Mouse (Mus musculus) induced T-regulatory cell, adult 2 months (primary cell): Measurements from ENCODE around the gene Itsn1.

Experiments used
- DNase-seq: peaks from one replicate; pipeline ENCODE4 v3.0.0-alpha.2; 2012; ENCODE audit warnings: low read depth

Gene Itsn1

DNA sequence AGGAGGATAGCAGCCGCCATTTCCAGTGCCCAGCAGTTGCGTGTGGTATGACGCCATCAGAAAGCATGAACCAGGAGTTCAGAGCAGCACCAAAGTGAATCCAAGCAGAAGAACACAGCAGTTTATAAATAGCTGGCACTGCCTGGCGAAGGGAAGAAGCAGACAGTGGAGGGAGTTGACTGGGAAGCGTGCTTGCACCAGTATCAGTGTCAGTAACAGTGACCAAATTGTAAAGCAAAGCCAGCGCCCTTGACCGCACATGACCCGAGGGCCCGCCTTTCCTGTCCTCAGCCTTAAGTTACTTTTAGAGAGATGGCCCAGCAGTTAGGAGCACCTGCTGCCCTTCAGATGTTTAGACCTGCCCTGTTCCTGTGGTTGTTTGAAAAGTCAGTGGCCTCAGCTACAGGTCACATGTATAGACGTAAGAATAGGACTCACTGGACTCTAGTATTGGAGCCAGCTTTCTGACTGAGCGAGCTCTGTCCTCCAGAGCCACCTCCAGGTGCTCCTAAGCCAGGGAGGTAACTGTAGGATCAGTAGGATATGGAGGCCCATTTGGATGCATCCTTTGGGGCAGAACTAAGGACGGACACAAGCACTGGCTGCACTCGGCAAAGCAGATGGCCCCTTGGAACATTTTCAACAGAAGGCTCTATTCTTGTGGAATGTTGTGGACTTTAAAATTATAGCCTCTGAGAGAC is 118.6 kb downstream of the Itsn1 start:
- DNase-seq: no peak

DNA sequence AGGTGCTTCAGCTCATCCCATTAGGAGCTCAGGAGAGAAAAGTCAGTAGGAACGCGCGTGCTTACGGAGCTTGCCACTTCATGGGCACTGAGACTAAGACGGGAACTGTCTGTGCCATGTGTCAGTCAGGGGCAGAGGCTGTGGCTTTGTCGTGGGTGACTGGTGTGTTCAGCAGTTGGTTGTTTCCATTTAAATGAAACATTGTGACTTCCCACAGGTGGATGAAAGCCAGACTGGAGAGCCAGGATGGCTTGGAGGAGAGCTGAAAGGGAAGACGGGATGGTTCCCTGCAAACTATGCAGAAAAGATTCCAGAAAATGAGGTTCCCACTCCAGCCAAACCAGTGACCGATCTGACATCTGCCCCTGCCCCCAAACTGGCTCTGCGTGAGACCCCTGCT is 119.4 kb downstream of the Itsn1 start:
- DNase-seq: no peak

DNA sequence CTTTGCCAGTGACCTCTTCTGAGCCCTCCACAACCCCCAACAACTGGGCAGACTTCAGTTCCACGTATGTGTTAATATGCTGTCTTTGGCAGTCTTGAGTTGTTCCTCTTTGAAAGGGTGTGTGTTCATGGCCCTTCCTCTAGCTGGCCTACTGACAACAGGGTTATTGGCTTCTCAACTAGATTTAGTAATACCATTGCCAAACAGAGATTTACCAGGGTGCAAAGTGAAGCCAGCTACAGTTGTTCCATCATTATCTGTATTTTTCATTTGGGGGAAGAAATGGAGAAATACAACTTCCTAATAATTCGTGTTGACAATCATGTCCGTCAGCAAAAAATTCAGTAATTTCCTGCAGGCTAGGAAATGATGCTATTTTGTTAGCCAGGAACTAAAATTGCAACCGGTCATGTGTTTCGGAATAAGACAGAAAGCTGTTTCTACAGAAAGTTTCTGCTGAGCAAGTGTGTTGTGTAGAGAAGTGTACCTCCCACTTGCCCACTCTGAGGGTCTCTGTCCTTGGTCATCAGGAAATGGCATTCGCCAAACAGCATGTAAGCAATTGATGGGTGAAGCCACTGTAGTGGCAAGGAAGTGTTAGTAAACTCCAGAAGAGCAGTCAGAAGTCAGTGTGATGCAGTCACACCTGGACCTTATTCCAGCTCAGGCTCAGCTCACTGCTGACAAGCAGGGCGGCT is 120.0 kb downstream of the Itsn1 start:
- no peak for DNase-seq

GRCm38 (mm10) chr16:91850175-91850574 is 121.1 kb downstream of the Itsn1 start:
- DNase-seq: no peak

DNA sequence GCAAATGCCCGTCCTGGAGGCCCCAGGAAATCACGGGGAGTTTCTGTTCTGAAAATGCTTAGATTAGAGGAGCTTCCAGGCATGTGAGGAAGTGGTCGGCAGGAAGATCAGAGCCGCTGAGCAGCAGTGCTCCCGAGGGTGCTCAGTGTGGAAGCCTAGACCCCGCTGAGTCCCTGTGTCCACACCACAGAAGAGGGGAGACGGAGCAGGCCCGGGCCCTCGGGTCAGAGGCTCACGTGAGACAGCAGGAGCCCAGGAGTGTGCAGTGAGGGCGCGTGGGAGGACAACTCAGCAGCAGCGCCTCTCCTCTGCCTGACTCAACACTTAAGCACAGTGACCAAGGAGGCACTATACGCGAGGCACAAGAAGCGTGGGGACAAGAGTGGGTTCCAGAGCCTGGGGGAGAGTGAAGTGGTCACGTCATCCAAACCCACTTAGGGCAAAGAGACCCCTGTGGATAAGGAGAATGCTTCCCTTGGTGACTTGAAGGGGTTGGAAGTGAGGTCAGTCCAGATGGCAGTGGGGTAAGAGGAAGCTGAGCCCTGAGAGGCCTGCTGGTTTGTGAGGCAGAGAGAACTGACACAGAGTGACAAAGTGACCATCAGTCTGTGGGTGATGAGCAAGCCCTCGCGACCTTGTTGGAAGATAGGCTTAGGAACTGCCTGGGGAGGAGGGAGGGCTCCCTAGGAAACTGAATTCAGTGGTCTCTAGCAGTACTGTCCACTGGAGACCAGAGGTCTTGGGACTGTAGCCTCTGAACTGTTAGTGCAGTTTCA is 122.6 kb downstream of the Itsn1 start:
- no peak for DNase-seq

- DNase-seq: no peak
These were observed 123.7 kb downstream of the Itsn1 start for GRCm38 (mm10) chr16:91852753-91853152.

DNA sequence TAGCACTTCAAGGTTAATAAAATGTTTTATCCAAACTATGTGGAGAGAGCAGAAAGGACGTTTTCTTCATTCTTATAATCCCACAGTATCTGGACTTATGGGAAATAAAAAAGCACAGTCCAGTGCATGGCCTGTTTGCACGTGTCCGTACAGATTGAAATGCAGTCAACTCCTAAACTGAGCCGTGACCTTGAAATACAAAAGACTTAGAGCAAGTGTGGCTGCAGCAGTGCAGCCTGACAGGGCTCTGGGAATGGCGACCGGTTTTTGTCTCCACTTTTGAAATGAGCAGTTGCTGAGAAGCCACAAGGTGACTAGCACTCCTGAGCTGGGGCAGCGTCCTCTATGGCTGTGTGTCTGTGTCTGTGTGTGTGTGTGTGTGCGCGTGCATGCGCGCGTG is 124.1 kb downstream of the Itsn1 start:
- no peak for DNase-seq

GRCm38 (mm10) chr16:91858695-91859094 is 129.6 kb downstream of the Itsn1 start:
- no peak for DNase-seq

- no peak for DNase-seq
These were observed 130.1 kb downstream of the Itsn1 start for GRCm38 (mm10) chr16:91859203-91859602.

DNA sequence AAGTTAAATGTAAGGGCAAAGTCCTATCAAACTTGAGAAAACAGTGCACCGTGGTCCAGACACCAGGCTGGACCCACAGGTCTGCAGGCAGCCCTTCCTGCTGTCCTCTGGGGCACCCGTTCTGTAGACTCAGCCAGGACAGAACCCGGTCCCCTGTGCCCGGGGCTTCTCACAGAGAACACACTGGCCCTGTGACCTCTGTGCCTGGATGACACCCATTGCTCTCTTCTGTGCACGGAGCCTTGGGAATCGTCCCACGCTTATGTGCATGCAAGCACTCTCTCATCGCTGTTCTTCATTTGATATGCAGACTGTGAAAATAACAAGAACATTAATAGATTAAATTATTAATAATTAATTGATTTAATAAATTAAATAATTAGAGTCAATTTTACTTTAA is 130.9 kb downstream of the Itsn1 start:
- DNase-seq: no peak

GRCm38 (mm10) chr16:91860471-91861125 is 131.5 kb downstream of the Itsn1 start:
- DNase-seq: no peak

- DNase-seq: no peak
These were observed 132.8 kb downstream of the Itsn1 start for GRCm38 (mm10) chr16:91861784-91862371.

DNA sequence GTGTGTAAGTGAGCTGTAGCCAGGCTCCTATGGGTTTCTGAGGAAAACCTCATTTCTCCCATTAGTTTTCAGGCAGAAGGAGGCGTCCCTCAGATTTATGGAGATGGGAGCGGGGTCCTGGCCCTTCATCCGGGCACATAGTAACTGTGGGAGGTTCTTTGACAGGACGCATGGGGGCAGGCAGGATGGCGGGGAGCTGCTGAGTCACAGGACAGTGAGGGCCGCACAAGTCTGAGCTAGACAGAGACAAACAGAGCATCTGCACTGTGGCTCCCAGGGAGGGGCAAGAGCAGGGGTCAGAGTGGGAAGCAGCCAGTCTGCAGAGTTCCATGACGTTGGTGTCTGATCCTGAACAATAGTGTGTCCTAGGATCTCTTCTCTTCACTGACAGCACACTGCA is 133.8 kb downstream of the Itsn1 start:
- DNase-seq: no peak

GRCm38 (mm10) chr16:91864646-91865332 is 135.7 kb downstream of the Itsn1 start:
- no peak for DNase-seq

- no peak for DNase-seq
These were observed 136.6 kb downstream of the Itsn1 start for GRCm38 (mm10) chr16:91865570-91866257.

DNA sequence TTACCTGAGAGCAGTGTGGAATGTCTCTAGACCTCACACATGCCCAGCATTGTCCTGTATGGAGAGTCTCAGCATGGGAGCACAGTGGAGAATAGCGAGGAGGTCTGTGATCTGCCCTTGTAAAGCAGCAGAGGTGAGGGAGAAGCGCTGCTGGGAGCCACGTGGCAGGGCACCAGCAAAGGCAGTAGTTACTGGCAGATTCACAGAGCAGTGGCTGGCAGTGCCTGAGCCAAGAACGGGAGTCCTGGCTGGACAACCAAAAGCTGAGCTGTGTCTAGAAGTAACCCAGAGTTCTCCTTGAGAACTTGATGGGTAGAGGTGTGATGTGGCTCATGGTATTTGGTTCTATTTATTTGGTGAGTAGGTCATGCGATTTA is 137.2 kb downstream of the Itsn1 start:
- no peak for DNase-seq

GRCm38 (mm10) chr16:91867672-91868071 is 138.6 kb downstream of the Itsn1 start:
- no peak for DNase-seq

- DNase-seq: peak; percentile 76
These were observed 140.1 kb downstream of the Itsn1 start for GRCm38 (mm10) chr16:91868943-91869911.

- peak; percentile 50 for DNase-seq
These were observed 141.1 kb downstream of the Itsn1 start for GRCm38 (mm10) chr16:91870158-91870582.

- DNase-seq: no peak
These were observed 142.1 kb downstream of the Itsn1 start for GRCm38 (mm10) chr16:91871188-91871587.
